Mouse (Mus musculus): Measurements from ENCODE around the gene Ccdc162.

Ccdc162 gene

GRCm38 (mm10) chr10:41576328-41576833 is 140.1 kb downstream of the Ccdc162 start:
- DNase-seq (ENCODE audit: low spot score): no peak

- no peak for DNase-seq (ENCODE audit: low spot score)
Measured at GRCm38 (mm10) chr10:41575451-41576327, 140.7 kb downstream of the Ccdc162 start.

- no peak for DNase-seq (ENCODE audit: low spot score)
Measured at GRCm38 (mm10) chr10:41573190-41573589, 143.2 kb downstream of the Ccdc162 start.

- no peak for DNase-seq (ENCODE audit: low spot score)
Measured at GRCm38 (mm10) chr10:41572274-41572673, 144.2 kb downstream of the Ccdc162 start.

GRCm38 (mm10) chr10:41571065-41571464 is 145.4 kb downstream of the Ccdc162 start:
- DNase-seq (ENCODE audit: low spot score): no peak

- DNase-seq (ENCODE audit: low spot score): no peak
Measured at GRCm38 (mm10) chr10:41568306-41568705, 148.1 kb downstream of the Ccdc162 start.

- DNase-seq (ENCODE audit: low spot score): no peak
Measured at GRCm38 (mm10) chr10:41565141-41565540, 151.3 kb downstream of the Ccdc162 start.

GRCm38 (mm10) chr10:41561701-41562395 is 154.6 kb downstream of the Ccdc162 start:
- DNase-seq (ENCODE audit: low spot score): no peak

GRCm38 (mm10) chr10:41558401-41558800 is 158.0 kb downstream of the Ccdc162 start:
- DNase-seq (ENCODE audit: low spot score): no peak

- DNase-seq (ENCODE audit: low spot score): no peak
Measured at GRCm38 (mm10) chr10:41555081-41555480, 161.4 kb downstream of the Ccdc162 start.

GRCm38 (mm10) chr10:41553711-41554110 is 162.7 kb downstream of the Ccdc162 start:
- no peak for DNase-seq (ENCODE audit: low spot score)

GRCm38 (mm10) chr10:41552847-41553589 is 163.4 kb downstream of the Ccdc162 start:
- DNase-seq (ENCODE audit: low spot score): no peak

GRCm38 (mm10) chr10:41552319-41552718 is 164.1 kb downstream of the Ccdc162 start:
- no peak for DNase-seq (ENCODE audit: low spot score)

GRCm38 (mm10) chr10:41550711-41551110 is 165.7 kb downstream of the Ccdc162 start:
- DNase-seq (ENCODE audit: low spot score): no peak

GRCm38 (mm10) chr10:41546396-41547165 is 169.9 kb downstream of the Ccdc162 start:
- DNase-seq (ENCODE audit: low spot score): no peak

GRCm38 (mm10) chr10:41545224-41545755 is 171.1 kb downstream of the Ccdc162 start:
- DNase-seq (ENCODE audit: low spot score): no peak

- no peak for DNase-seq (ENCODE audit: low spot score)
Measured at GRCm38 (mm10) chr10:41544481-41545190, 171.8 kb downstream of the Ccdc162 start.

- no peak for DNase-seq (ENCODE audit: low spot score)
Measured at GRCm38 (mm10) chr10:41543844-41544243, 172.6 kb downstream of the Ccdc162 start.

- DNase-seq (ENCODE audit: low spot score): no peak
Measured at GRCm38 (mm10) chr10:41543439-41543838, 173.0 kb downstream of the Ccdc162 start.

GRCm38 (mm10) chr10:41542057-41542456 is 174.4 kb downstream of the Ccdc162 start:
- no peak for DNase-seq (ENCODE audit: low spot score)

- no peak for DNase-seq (ENCODE audit: low spot score)
Measured at GRCm38 (mm10) chr10:41538986-41539385, 177.4 kb downstream of the Ccdc162 start.

Measured in ovary, adult 18-20 months (tissue).